Mouse (Mus musculus) CH12.LX (cell line): ENCODE data around the gene Sec1. TPM values are rescaled to one million over a fixed set of nuclear protein-coding genes. Genes with fewer than 3 reads are reported as not detected.

Source experiments
- DNase-seq: peaks from one replicate; pipeline ENCODE4 v3.0.0-alpha.2; 2013; ENCODE audit errors: extremely low read depth
- H3K27ac ChIP-seq: 2 replicates; pipeline ENCODE4 v1.5.1; 2012; ENCODE audit warnings: low read depth, mild to moderate bottlenecking, control low read depth, moderate library complexity; ENCODE audit not compliant: insufficient read depth
- H3K27me3 ChIP-seq: replicated peaks from 2 replicates; pipeline ENCODE3; 2012; ENCODE audit warnings: inconsistent platforms
- H3K36me3 ChIP-seq, 2 experiments: replicated peaks in 1 of 2; 2 replicates each; pipeline versions ENCODE3 to v1.6.1; 2012; ENCODE audit warnings: inconsistent platforms in 1 of 2, low read length in 1 of 2, mild to moderate bottlenecking in 1 of 2, mixed read lengths in 1 of 2, moderate library complexity in 1 of 2; ENCODE audit not compliant: control insufficient read depth in 1 of 2, insufficient read depth in 1 of 2
- H3K4me1 ChIP-seq, 2 experiments: 2 replicates each; pipeline ENCODE4 v1.6.1; 2012; ENCODE audit warnings: inconsistent platforms in 1 of 2, moderate library complexity in 1 of 2; ENCODE audit not compliant: insufficient read depth in 2 of 2, control insufficient read depth in 1 of 2
- H3K4me2 ChIP-seq: 2 replicates; pipeline ENCODE4 v1.6.1; 2012; ENCODE audit warnings: low read depth, mild to moderate bottlenecking, control low read depth; ENCODE audit not compliant: poor library complexity, insufficient read depth, severe bottlenecking
- H3K4me3 ChIP-seq, 3 experiments: fragments of 150-350 bp in 1 of 3; sonication (generic) in 1 of 3; replicated peaks in 1 of 3; 2 replicates each; pipeline versions ENCODE3 to v1.5.1; 2011 to 2012; ENCODE audit warnings: low read depth in 2 of 3, low read length in 2 of 3, mild to moderate bottlenecking in 2 of 3, moderate library complexity in 2 of 3, control low read depth in 1 of 3, improper control_type of control experiment in 1 of 3, inconsistent platforms in 1 of 3, mixed read lengths in 1 of 3; ENCODE audit not compliant: poor library complexity in 1 of 3
- H3K79me2 ChIP-seq: replicated peaks from 2 replicates; pipeline ENCODE4 v1.6.1; 2012; ENCODE audit warnings: mild to moderate bottlenecking, moderate library complexity; ENCODE audit not compliant: control insufficient read depth, poor library complexity, insufficient read depth, severe bottlenecking; ENCODE audit errors: extremely low read depth
- H3K9ac ChIP-seq: 2 replicates; pipeline ENCODE4 v1.6.1; 2012; ENCODE audit warnings: low read depth, mild to moderate bottlenecking, control low read depth, moderate library complexity; ENCODE audit not compliant: insufficient read depth
- H3K9me3 ChIP-seq: replicated peaks from 2 replicates; pipeline ENCODE3; 2012; ENCODE audit warnings: low read length, inconsistent platforms, mixed read lengths
- BHLHE40 ChIP-seq: IDR thresholded peaks from 2 replicates; pipeline ENCODE4 v1.6.1; 2011; ENCODE audit warnings: mild to moderate bottlenecking, low read depth, low read length, improper control_type of control experiment
- CHD1 ChIP-seq: IDR thresholded peaks from 2 replicates; pipeline ENCODE4 v1.6.1; 2012; ENCODE audit warnings: low read depth, low read length, improper control_type of control experiment, inconsistent platforms
- CTCF ChIP-seq, 2 experiments: IDR thresholded peaks in 1 of 2; conservative IDR thresholded peaks in 1 of 2; 2 replicates each; pipeline ENCODE4 v1.5.1; 2011 to 2012; ENCODE audit warnings: low read depth in 2 of 2, low read length in 2 of 2, improper control_type of control experiment in 1 of 2, inconsistent platforms in 1 of 2, mild to moderate bottlenecking in 1 of 2, moderate library complexity in 1 of 2
- ETS1 ChIP-seq: conservative IDR thresholded peaks from 2 replicates; pipeline ENCODE4 v1.6.1; 2012; ENCODE audit warnings: low read depth, mild to moderate bottlenecking, inconsistent platforms, low read length, improper control_type of control experiment, moderate library complexity
- HCFC1 ChIP-seq: IDR thresholded peaks from 2 replicates; pipeline ENCODE4 v1.6.1; 2012; ENCODE audit warnings: low read depth, mild to moderate bottlenecking, inconsistent platforms, low read length, improper control_type of control experiment
- IRF4 ChIP-seq: IDR thresholded peaks from 2 replicates; pipeline ENCODE4 v1.6.1; 2014; ENCODE audit warnings: low read depth, mild to moderate bottlenecking, inconsistent platforms, low read length, improper control_type of control experiment
- JUN ChIP-seq: IDR thresholded peaks from 2 replicates; pipeline ENCODE4 v1.6.1; 2011; ENCODE audit warnings: low read depth, mild to moderate bottlenecking, low read length, improper control_type of control experiment, moderate library complexity; ENCODE audit not compliant: insufficient read depth
- KAT2A ChIP-seq: IDR thresholded peaks from 2 replicates; pipeline ENCODE4 v1.6.1; 2012; ENCODE audit warnings: low read length, improper control_type of control experiment, inconsistent platforms; ENCODE audit not compliant: insufficient replicate concordance
- MAX ChIP-seq: IDR thresholded peaks from 2 replicates; pipeline ENCODE4 v1.6.1; 2011; ENCODE audit warnings: low read length, improper control_type of control experiment
- MAZ ChIP-seq: IDR thresholded peaks from 2 replicates; pipeline ENCODE4 v1.6.1; 2012; ENCODE audit warnings: low read depth, mild to moderate bottlenecking, inconsistent platforms, low read length, improper control_type of control experiment, moderate library complexity
- MEF2A ChIP-seq: IDR thresholded peaks from 2 replicates; pipeline ENCODE4 v1.6.1; 2014; ENCODE audit warnings: low read depth, mild to moderate bottlenecking, inconsistent platforms, low read length, improper control_type of control experiment, borderline replicate concordance
- MXI1 ChIP-seq: IDR thresholded peaks from 2 replicates; pipeline ENCODE4 v1.6.1; 2011; ENCODE audit warnings: mild to moderate bottlenecking, low read depth, low read length, improper control_type of control experiment
- NRF1 ChIP-seq: IDR thresholded peaks from 2 replicates; pipeline ENCODE4 v1.6.1; 2014; ENCODE audit warnings: low read depth, mild to moderate bottlenecking, inconsistent platforms, low read length, improper control_type of control experiment, moderate library complexity
- POLR2AphosphoS2 ChIP-seq: IDR thresholded peaks from 2 replicates; pipeline ENCODE4 v1.6.1; 2011; ENCODE audit warnings: low read depth, low read length, improper control_type of control experiment
- RAD21 ChIP-seq: IDR thresholded peaks from 2 replicates; pipeline ENCODE4 v1.6.1; 2011; ENCODE audit warnings: low read depth, mild to moderate bottlenecking, low read length, improper control_type of control experiment, moderate library complexity
- SIN3A ChIP-seq: IDR thresholded peaks from 2 replicates; pipeline ENCODE4 v1.6.1; 2012; ENCODE audit warnings: low read length, improper control_type of control experiment, inconsistent platforms
- SMC3 ChIP-seq: IDR thresholded peaks from 2 replicates; pipeline ENCODE4 v1.6.1; 2011; ENCODE audit warnings: low read depth, low read length, improper control_type of control experiment
- TCF12 ChIP-seq: IDR thresholded peaks from 2 replicates; pipeline ENCODE4 v1.6.1; 2014; ENCODE audit warnings: low read depth, mild to moderate bottlenecking, inconsistent platforms, low read length, improper control_type of control experiment
- USF1 ChIP-seq: IDR thresholded peaks from 2 replicates; pipeline ENCODE4 v1.6.1; 2014; ENCODE audit warnings: low read depth, mild to moderate bottlenecking, inconsistent platforms, low read length, improper control_type of control experiment
- USF2 ChIP-seq: conservative IDR thresholded peaks from 2 replicates; pipeline ENCODE4 v1.6.1; 2011; ENCODE audit warnings: low read depth, low read length, improper control_type of control experiment
- ZC3H11A ChIP-seq: IDR thresholded peaks from 2 replicates; pipeline ENCODE4 v1.6.1; 2012; ENCODE audit warnings: low read depth, mild to moderate bottlenecking, inconsistent platforms, low read length, improper control_type of control experiment
- ZKSCAN1 ChIP-seq: IDR thresholded peaks from 2 replicates; pipeline ENCODE4 v1.6.1; 2012; ENCODE audit warnings: low read depth, inconsistent platforms, low read length, improper control_type of control experiment, borderline replicate concordance
- dilution Hi-C: fragments of 300-500 bp; cut with MboI; formaldehyde crosslinking; loops from 2 replicates; pipeline ENCODE4 v1.14.3; 2020; ENCODE audit warnings: low sequenced_read_pairs; ENCODE audit not compliant: extremely low pct_unique_long_range_greater_than_20kb, extremely low pct_ligation_motif_present
- in situ Hi-C: fragments of 300-500 bp; cut with MboI; formaldehyde crosslinking; loops from 3 replicates; pipeline ENCODE4 v1.14.3; 2019; ENCODE audit warnings: low sequenced_read_pairs, low pct_ligation_motif_present, low pct_unique_long_range_greater_than_20kb, mixed read lengths
- polyA plus RNA-seq: library from polyadenylated mRNA; unstranded; fragments of >175 nt; gene quantifications from 2 replicates; pipeline ENCODE4 v1.2.1, GENCODE M21; 2012; ENCODE audit warnings: low read depth; ENCODE audit not compliant: insufficient read length
- total RNA-seq, 2 experiments: library from RNA; depleted of rRNA; stranded (reverse); fragments of 300-350 nt in 1 of 2; fragments of >200 nt in 1 of 2; gene quantifications; 2 replicates each; pipeline ENCODE4 v1.2.3; 2012 to 2014

Gene Sec1
- total RNA-seq (2012; rRNA removed) (0.04 and 0.08 TPM in 2 replicates), total RNA-seq (2014; rRNA removed) (0.18 and 0.26 TPM in 2 replicates), polyA plus RNA-seq (0.33 and 0.46 TPM in 2 replicates)

- no peaks in the 10 kb centered on the region for H3K9me3 ChIP-seq
- in situ Hi-C loops: no loop called here
- H3K36me3 ChIP-seq: no peaks in the 10 kb centered on the region
- H3K9ac ChIP-seq: no peak within 1 kb of the TSS
- no peaks in the 10 kb centered on the region for H3K79me2 ChIP-seq
- H3K27me3 ChIP-seq: no peaks in the 10 kb centered on the region
- peaks cover 25 to 65% of the 10 kb centered on the region in 2 experiments for H3K4me1 ChIP-seq
- H3K27ac ChIP-seq: no peak within 1 kb of the TSS
- H3K4me2 ChIP-seq: no peak within 1 kb of the TSS
- TF ChIP-seq NRF1 (no peak), JUN (no peak), BHLHE40 (no peak), USF2 (no peak), USF1 (no peak), ZKSCAN1 (no peak)
- TF ChIP-seq, all 38 proteins: peak for 0
- dilution Hi-C loops: no loop called here
- DNase-seq: no peak
- no peak within 1 kb of the TSS for H3K4me3 ChIP-seq
Observed at GRCm38 (mm10) chr7:45693921-45694591, at the start of gene Sec1. Gene Sec1, minus strand, starts transcription at chr7:45694402.

- H3K4me1 ChIP-seq: peaks cover 5 to 12% of the 10 kb centered on the region in 2 experiments
- H3K79me2 ChIP-seq: no peaks in the 10 kb centered on the region
- H3K27ac ChIP-seq: no peak overlapping the region
- no peak overlapping the region for H3K9ac ChIP-seq
- H3K4me3 ChIP-seq: no peak overlapping the region
- DNase-seq: peak; percentile 69
- H3K27me3 ChIP-seq: peaks cover 12% of the 10 kb centered on the region
- peaks cover 6% of the 10 kb centered on the region for H3K9me3 ChIP-seq
- dilution Hi-C loops: no loop called here
- peak overlapping the region; percentile 30; the same call in 1 of the 2 replicates for H3K4me2 ChIP-seq
- TF ChIP-seq BHLHE40: peak; percentile 94
- peak; percentile 28; the same call in 1 of the 2 replicates for TF ChIP-seq MEF2A
- peak; percentile 63 for TF ChIP-seq SMC3
- peak; percentile 76; the same call in 1 of the 2 replicates for TF ChIP-seq MAZ
- TF ChIP-seq TCF12: no peak
- peak; percentile 61; the same call in 1 of the 2 replicates for TF ChIP-seq SIN3A
- peak; percentile 74 for TF ChIP-seq MAX
- peak; percentile 45 for TF ChIP-seq IRF4
- TF ChIP-seq KAT2A: 0 out of 2 replicates have a peak, but pooled peaks have one; percentile 15
- no peak for TF ChIP-seq CHD1
- TF ChIP-seq CTCF (conservative IDR thresholded peaks at IDR 0.05 in 1 of 2, IDR thresholded peaks at IDR 0.05 in 1 of 2; ENCODE audit: low read depth in 2 of 2, low read length in 2 of 2): peak in 1 of 2 experiments; percentile 74; a peak in 2 of 4 replicates
- peak; percentile 67; the same call in 1 of the 2 replicates for TF ChIP-seq MXI1
- no peak for TF ChIP-seq POLR2AphosphoS2
- peak; percentile 84 for TF ChIP-seq ETS1
- TF ChIP-seq HCFC1: no peak; the same call in 1 of the 2 replicates
- peak; percentile 49 for TF ChIP-seq RAD21
- 0 out of 2 replicates have a peak, but pooled peaks have one; percentile 6 for TF ChIP-seq ZC3H11A
- H3K36me3 ChIP-seq: no peaks in the 10 kb centered on the region
- in situ Hi-C loops: loop anchor here (5.0 kb wide), 1 partner anchor 60 kb away; no protein-coding TSS in a partner anchor
Observed at GRCm38 (mm10) chr7:45742338-45742737, 48.1 kb upstream of the Sec1 start.
